Mouse (Mus musculus) lung, postnatal 14 days (tissue): ENCODE data around the gene Bmpr1a.
A peak's percentile ranks its signal among the peaks of the same experiment; 100 is the strongest.

Experiments used
- DNase-seq: peaks from one replicate; pipeline ENCODE4 v3.0.0; 2021

Gene Bmpr1a

GRCm38 (mm10) chr14:34503325-34503647 is at the start of gene Bmpr1a:
Gene Bmpr1a (minus strand): TSS chr14:34503341.
- no peak for DNase-seq

DNA sequence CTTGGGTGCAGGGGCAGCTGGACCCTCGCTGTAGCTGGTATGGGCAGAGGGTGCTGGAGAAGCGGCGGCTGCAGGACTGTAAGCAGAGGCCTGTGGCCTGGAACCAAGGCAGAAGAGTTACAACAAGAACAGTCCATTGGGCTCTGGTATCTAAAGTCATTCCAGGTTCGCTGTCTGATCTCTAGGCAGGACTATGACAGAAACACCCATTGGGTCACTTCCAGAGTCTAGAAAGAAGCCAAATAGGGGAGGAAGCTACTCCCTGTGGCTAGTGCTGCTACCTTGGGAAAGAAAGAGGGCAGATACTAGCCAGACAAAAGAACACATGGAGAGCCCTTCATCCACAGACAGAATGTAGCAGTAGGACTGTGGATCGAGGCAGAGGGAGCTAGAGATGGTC is 49.1 kb upstream of the Bmpr1a start:
- no peak for DNase-seq

GRCm38 (mm10) chr14:34549004-34549671 is 46.0 kb upstream of the Bmpr1a start:
- peak; percentile 82 for DNase-seq

DNA sequence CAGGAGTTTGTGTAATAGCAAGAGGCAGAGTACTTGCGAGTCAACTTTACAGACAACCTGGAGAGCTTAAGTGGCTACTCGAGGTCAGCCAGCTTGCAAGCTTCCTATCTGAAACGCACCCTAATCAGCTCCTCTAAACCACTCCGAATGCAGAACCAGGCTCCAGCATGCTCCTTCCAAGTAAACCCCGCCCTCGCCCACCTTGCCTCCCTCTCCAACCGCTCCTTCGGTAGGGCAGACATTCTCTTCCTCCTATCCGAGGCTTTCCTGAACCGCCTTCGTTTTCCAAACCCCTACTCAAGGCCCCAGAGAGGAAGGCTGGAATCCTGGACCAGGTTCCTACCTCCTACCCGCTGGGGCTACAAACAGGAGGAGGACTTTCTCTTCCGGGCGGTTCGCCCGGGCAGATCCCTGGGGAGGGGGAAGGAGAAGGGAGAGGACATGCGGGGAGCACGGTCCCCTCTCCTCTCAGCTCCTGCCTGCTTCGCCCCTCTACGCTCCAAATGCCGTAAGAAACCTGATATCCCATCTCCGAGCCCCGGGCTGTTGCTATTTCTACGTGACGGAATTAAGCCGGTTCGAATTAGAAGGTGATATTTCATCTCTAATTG is 45.4 kb upstream of the Bmpr1a start:
- peak; percentile 66 for DNase-seq

DNA sequence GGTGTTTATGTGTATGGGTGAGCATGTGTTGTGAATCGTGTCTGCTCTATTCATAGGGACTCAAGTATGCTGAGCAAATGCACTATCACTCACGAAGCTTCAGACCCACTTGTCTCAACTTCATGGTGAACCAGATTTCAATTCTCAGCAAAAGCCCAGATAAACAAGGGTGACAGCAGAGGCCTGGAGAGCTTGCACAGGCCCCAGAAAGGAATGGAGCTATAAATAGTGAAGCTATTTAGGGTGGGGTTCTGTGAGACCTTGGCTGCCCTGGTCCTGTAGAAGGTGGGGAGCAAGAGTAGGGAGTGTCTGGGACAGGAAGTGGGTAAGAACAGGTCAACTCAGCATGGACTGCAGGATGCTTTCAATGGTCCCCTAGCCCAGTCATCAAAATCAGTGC is 41.4 kb upstream of the Bmpr1a start:
- DNase-seq: no peak

- DNase-seq: no peak
Measured at GRCm38 (mm10) chr14:34544001-34544400, 40.9 kb upstream of the Bmpr1a start.

DNA sequence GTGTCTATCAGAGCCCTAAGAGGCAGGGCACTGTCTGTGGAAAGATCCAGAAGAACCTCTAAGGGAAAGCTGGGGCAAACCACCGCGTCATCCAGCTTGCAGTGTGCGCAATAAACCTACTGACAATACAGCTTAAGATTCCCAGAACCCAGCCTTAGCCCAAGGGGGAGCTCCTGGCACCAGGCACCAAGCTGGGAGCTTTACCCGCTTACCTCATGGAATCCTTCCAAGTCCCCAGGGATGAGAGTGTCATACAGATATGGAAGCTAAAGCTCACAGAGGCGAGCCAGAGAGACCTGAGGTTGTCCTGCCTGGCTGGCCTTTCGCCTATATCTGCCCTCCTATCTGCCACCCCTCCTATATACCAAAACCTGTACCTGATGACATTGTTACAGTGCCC is 40.5 kb upstream of the Bmpr1a start:
- DNase-seq: no peak

- no peak for DNase-seq
Measured at GRCm38 (mm10) chr14:34541896-34542295, 38.8 kb upstream of the Bmpr1a start.

DNA sequence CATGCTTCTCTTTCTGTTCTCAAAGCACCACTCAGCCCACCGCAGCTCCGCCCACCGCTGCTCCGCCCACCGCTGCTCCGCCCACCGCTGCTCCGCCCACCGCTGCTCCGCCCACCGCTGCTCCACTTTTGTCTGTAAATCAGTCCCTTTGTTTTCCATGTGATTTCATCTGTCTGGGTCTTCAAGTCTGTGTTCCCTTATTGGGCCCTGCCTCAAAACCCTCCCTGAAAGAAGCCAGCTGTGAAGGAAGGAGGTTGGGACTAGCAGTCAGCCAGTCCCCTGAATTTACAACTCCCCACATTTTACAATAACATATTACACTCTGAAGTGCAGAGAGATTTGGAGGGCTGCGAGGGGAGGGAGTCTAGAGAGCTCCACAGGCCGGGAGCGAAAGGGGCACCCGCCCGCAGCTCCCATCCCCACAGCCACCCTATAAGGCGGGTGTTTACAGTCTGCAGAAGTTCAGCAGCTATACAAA is 37.6 kb upstream of the Bmpr1a start:
- DNase-seq: peak; percentile 57

GRCm38 (mm10) chr14:34535883-34536282 is 32.7 kb upstream of the Bmpr1a start:
- DNase-seq: no peak

DNA sequence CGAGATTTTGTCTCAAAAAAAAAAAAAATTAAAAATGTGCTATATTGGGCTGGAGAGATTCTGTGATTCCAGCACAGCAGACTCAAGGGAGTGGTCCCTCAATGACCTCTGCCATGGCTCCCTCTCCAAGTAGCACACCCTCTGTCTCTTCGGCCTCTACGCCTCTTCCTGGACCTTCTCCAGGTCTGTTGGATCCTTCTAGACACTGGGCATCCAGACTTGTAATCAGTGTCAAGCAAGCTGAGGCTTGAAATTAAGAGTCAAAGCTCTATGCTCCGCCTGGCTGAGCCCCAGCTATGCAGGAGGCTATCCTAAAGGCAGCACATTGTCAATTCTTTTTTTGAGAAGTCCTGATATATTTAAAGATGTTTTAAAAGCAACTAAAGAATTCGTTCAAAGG is 30.4 kb upstream of the Bmpr1a start:
- peak; percentile 14 for DNase-seq

DNA sequence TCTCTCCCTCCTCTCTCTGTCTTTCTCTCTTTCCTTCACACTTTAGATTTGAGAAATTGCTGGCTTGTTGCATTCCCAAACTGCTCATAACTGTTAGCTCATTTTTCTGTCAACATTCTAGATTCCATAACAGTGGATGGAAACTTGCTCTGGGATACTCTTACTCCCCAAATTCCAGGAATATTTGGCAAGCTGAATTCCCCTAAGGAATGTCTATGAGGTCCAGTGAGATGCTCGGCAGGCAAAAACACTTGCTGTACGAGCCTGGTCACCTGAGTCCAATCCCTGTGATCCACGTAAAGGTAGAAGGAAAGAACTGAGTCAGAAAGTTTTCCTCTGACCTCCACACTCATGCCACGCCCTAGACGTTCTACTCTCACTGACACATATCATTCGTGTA is 29.4 kb upstream of the Bmpr1a start:
- no peak for DNase-seq

- DNase-seq: no peak
Measured at GRCm38 (mm10) chr14:34528804-34529203, 25.7 kb upstream of the Bmpr1a start.

- no peak for DNase-seq
Measured at GRCm38 (mm10) chr14:34522701-34523100, 19.6 kb upstream of the Bmpr1a start, which contains the start of gene 9230112D13Rik. Gene 9230112D13Rik (minus strand): TSS chr14:34522801.

- no peak for DNase-seq
Measured at GRCm38 (mm10) chr14:34517959-34518544, 14.9 kb upstream of the Bmpr1a start.

GRCm38 (mm10) chr14:34516960-34517577 is 13.9 kb upstream of the Bmpr1a start:
- DNase-seq: no peak

DNA sequence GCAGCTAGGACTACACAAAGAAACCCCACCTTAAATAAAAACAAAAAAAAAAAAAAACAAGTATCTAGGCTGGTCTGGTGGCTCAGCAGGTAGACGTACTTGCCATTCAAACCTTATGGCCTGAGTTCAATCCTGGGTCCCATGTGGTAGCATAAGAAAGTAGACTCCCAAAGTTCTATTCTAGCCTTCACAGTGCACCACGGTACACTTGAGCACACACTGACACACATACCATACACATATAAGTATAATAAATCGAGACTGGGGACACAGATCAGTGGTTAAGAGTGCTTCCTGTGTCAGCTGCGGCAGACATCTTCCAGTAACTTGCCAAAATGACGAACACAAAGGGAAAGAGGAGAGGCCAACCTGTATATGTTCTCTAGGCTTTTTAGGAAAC is 12.7 kb upstream of the Bmpr1a start:
- no peak for DNase-seq

- DNase-seq: no peak
Measured at GRCm38 (mm10) chr14:34514120-34514519, 11.0 kb upstream of the Bmpr1a start.

- no peak for DNase-seq
Measured at GRCm38 (mm10) chr14:34512602-34513001, 9.5 kb upstream of the Bmpr1a start.

GRCm38 (mm10) chr14:34511901-34512300 is 8.8 kb upstream of the Bmpr1a start:
- no peak for DNase-seq

- no peak for DNase-seq
Measured at GRCm38 (mm10) chr14:34508842-34509439, 5.8 kb upstream of the Bmpr1a start.

DNA sequence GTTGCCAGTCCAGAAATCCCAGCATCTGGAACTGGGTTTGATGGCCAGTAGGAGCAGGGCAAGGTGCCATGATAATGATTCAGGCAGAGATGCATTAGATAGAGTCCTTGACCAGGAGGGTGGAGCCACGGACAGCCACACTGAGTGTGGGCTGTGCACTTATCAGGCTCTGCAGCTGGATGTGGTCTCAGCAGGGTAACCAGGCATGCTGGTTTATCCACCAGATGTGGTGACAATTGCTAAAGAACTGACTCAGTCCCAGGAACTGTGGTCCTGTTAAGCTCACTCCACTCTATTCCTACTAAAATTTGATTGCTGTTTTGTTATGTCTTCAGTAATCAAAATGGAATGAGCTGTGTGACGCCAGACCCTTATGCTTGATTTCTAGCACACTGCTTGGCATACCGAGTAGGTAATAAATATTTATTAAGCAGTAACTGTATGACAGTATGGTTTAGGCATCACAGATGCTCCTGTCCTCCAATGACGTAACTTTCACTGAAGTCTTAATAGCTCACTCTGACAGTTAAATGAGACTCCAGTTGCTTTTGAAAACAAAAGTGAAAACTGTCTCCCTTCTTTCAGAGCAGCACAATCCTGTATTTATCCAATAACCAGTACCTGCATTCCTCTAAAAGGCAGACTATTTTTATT is 5.2 kb upstream of the Bmpr1a start:
- DNase-seq: no peak

DNA sequence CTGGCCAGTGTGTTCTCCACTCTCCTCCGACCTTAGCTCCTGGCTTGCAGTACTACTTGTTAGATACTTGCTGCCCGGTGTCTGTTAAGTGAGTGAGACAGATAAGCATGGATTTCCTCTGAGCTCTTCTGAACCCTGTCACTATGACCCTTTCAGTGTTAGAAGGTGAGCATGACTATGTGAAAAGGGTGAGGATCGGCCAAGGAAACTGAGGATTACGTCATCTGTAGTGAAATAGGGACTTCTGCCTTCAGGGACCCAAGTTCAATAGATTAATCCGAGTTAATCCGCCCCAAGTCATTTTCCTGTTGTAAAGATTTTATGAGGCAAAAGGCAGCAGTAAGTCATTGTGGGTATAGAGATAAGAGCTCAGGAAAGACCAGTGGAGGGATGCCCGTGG is 2.2 kb upstream of the Bmpr1a start:
- no peak for DNase-seq
